Comparison of ENCODE assay signal across 8 mouse cellular contexts in genomic region chr9:15434279-15434678, GRCm38 (mm10). TPM values are rescaled to one million over a fixed set of nuclear protein-coding genes. Genes with fewer than 3 reads are reported as not detected.
DNase-seq lines count a peak whose midpoint lies in the region; ATAC-seq and TF ChIP-seq lines count a peak whose summit lies in the region.
"Not testable (repeated sequence)": the region's sequence is repeated elsewhere in the genome, so short reads cannot be mapped to it uniquely, and the experiment has no call there.

No protein-coding gene starts in this region.

- TF ChIP-seq EP300 in lung, postnatal 0 days (IDR thresholded peaks at IDR 0.05); stomach, postnatal 0 days (optimal IDR thresholded peaks at IDR 0.05): not testable (repeated sequence)

- peak; percentile 69 for ATAC-seq in forebrain, postnatal 0 days
- not testable (repeated sequence) for ATAC-seq in hindbrain, postnatal 0 days; lung, postnatal 0 days; stomach, postnatal 0 days (ENCODE audit: low FRiP score, low TSS enrichment)

- not testable (repeated sequence) for H3K9me3 ChIP-seq in E14TG2a.4 (ENCODE audit: low read length); forebrain, postnatal 0 days (ENCODE audit: low read length); hindbrain, postnatal 0 days (ENCODE audit: low read length); lung, postnatal 0 days (ENCODE audit: low read length); stomach, postnatal 0 days (ENCODE audit: control insufficient read depth, low read length)

- H3K36me3 ChIP-seq in E14TG2a.4 (ENCODE audit: insufficient read depth, low read length); forebrain, postnatal 0 days (ENCODE audit: insufficient read depth); hindbrain, postnatal 0 days (ENCODE audit: insufficient read depth, low read length); lung, postnatal 0 days (ENCODE audit: insufficient read depth, low read length); stomach, postnatal 0 days (ENCODE audit: control insufficient read depth, insufficient read depth, low read length): not testable (repeated sequence)

- peak; percentile 7 for DNase-seq in adrenal gland, adult 2 months
- DNase-seq in cerebellum, postnatal 14 days, result peak; percentile 30 to 32
- peak; percentile 13 for DNase-seq in forebrain, postnatal 0 days
- DNase-seq in hindbrain, postnatal 0 days (ENCODE audit: low spot score); lung, postnatal 0 days (ENCODE audit: low spot score); stomach, postnatal 0 days (ENCODE audit: low spot score): not testable (repeated sequence)
- DNase-seq in kidney, postnatal 4 days, result peak; percentile 5 to 18

- TF ChIP-seq CTCF in E14TG2a.4 (conservative IDR thresholded peaks at IDR 0.05; ENCODE audit: low read length), result peak; percentile 39
- peak; percentile 19; the same call in 1 of the 2 replicates for TF ChIP-seq CTCF in forebrain, postnatal 0 days (IDR thresholded peaks at IDR 0.05; ENCODE audit: low read depth)
- peak; percentile 41; the same call in 1 of the 2 replicates for TF ChIP-seq CTCF in hindbrain, postnatal 0 days (IDR thresholded peaks at IDR 0.05; ENCODE audit: low read depth)
- peak; percentile 33 for TF ChIP-seq CTCF in lung, postnatal 0 days (IDR thresholded peaks at IDR 0.05)
- TF ChIP-seq CTCF in stomach, postnatal 0 days (IDR thresholded peaks at IDR 0.05; ENCODE audit: low read depth), result peak; percentile 32

- not testable (repeated sequence) for H3K27me3 ChIP-seq in E14TG2a.4 (ENCODE audit: insufficient read depth, low read length); forebrain, postnatal 0 days (ENCODE audit: insufficient read depth, low read length); hindbrain, postnatal 0 days (ENCODE audit: insufficient read depth, low read length); lung, postnatal 0 days (replicated peaks; ENCODE audit: insufficient read depth, low read length); stomach, postnatal 0 days (ENCODE audit: control insufficient read depth, insufficient read depth, low read length)

- not testable (repeated sequence) for H3K27ac ChIP-seq in forebrain, postnatal 0 days (ENCODE audit: low read depth, low read length); hindbrain, postnatal 0 days; lung, postnatal 0 days (ENCODE audit: low read length); stomach, postnatal 0 days (replicated peaks)

- H3K4me3 ChIP-seq in E14TG2a.4 (replicated peaks; ENCODE audit: low read length); forebrain, postnatal 0 days (ENCODE audit: low read depth, low read length); hindbrain, postnatal 0 days (ENCODE audit: low read length); lung, postnatal 0 days (ENCODE audit: low read depth, low read length); stomach, postnatal 0 days (ENCODE audit: low read depth, low read length): not testable (repeated sequence)

- H3K9ac ChIP-seq in forebrain, postnatal 0 days; hindbrain, postnatal 0 days (replicated peaks; ENCODE audit: low read length); lung, postnatal 0 days (replicated peaks; ENCODE audit: low read depth); stomach, postnatal 0 days (ENCODE audit: low read length): not testable (repeated sequence)

- H3K4me1 ChIP-seq in E14TG2a.4 (replicated peaks; ENCODE audit: low read depth, low read length), result peaks cover 22% of the 10 kb centered on the region
- not testable (repeated sequence) for H3K4me1 ChIP-seq in forebrain, postnatal 0 days (ENCODE audit: insufficient read depth); hindbrain, postnatal 0 days (ENCODE audit: insufficient read depth, low read length); lung, postnatal 0 days (ENCODE audit: insufficient read depth, low read depth, low read length); stomach, postnatal 0 days (replicated peaks; ENCODE audit: control insufficient read depth, insufficient read depth)

- not testable (repeated sequence) for H3K4me2 ChIP-seq in forebrain, postnatal 0 days (ENCODE audit: low read depth); hindbrain, postnatal 0 days (ENCODE audit: low read depth, low read length); lung, postnatal 0 days (replicated peaks; ENCODE audit: low read depth, low read length); stomach, postnatal 0 days (replicated peaks; ENCODE audit: low read depth)

- 59% methylated on average over 11 of the region's 11 CpGs for WGBS in forebrain, postnatal 0 days
- WGBS in hindbrain, postnatal 0 days, result 61% methylated on average over 11 of the region's 11 CpGs
- 69% methylated on average over 11 of the region's 11 CpGs for WGBS in lung, postnatal 0 days
- 70% methylated on average over 11 of the region's 11 CpGs for WGBS in stomach, postnatal 0 days

RNA-seq across cellular contexts. Expression of gene Smco4, which starts 59.0 kb away (rescaled TPM):
- total RNA-seq in adrenal gland, adult 2 months (2021), result 10 to 100 TPM; 19.5 to 36.4 TPM
- polyA plus RNA-seq in adrenal gland, adult 2 months (2012; rRNA removed), result 6.8 and 8.8 TPM in 2 replicates
- 3.2 and 4.4 TPM in 2 replicates for total RNA-seq in forebrain, postnatal 0 days (2014; rRNA removed)
- polyA plus RNA-seq in forebrain, postnatal 0 days (2015; fragmentation: Nextera tagmentation; extraction: Ambion mirVana), result 0.20 and 0.64 TPM in 2 replicates
- 3.6 and 6.1 TPM in 2 replicates for total RNA-seq in hindbrain, postnatal 0 days (2014; rRNA removed)
- polyA plus RNA-seq in hindbrain, postnatal 0 days (2015; fragmentation: Nextera tagmentation; extraction: Ambion mirVana), result 0.60 and 1.3 TPM in 2 replicates
- polyA plus RNA-seq in lung, postnatal 0 days (2015; fragmentation: Nextera tagmentation; extraction: Ambion mirVana), result 3.8 TPM in 2 replicates
- polyA plus RNA-seq in stomach, postnatal 0 days (2015; fragmentation: Nextera tagmentation; extraction: Ambion mirVana), result 1.4 and 1.9 TPM in 2 replicates
